Mouse (Mus musculus): Measurements from ENCODE around the gene Scnn1a.

The Scnn1a gene

GRCm38 (mm10) chr6:125342198-125342597 is 21.7 kb downstream of the Scnn1a start:
- no peak for DNase-seq (ENCODE audit: low spot score in 2 of 2)

GRCm38 (mm10) chr6:125344084-125344483 is 23.6 kb downstream of the Scnn1a start:
- no peak for DNase-seq (ENCODE audit: low spot score in 2 of 2)

- DNase-seq (ENCODE audit: low spot score in 2 of 2), result no peak
These were observed 24.4 kb downstream of the Scnn1a start for GRCm38 (mm10) chr6:125344866-125345265.

GRCm38 (mm10) chr6:125345625-125346024 is 25.2 kb downstream of the Scnn1a start:
- no peak for DNase-seq (ENCODE audit: low spot score in 2 of 2)

GRCm38 (mm10) chr6:125346029-125346428 is 25.6 kb downstream of the Scnn1a start:
- no peak for DNase-seq (ENCODE audit: low spot score in 2 of 2)

- no peak for DNase-seq (ENCODE audit: low spot score in 2 of 2)
These were observed 28.5 kb downstream of the Scnn1a start, which contains the start of gene Tnfrsf1a for GRCm38 (mm10) chr6:125348721-125349574. TSS of gene Tnfrsf1a (plus strand) at chr6:125349362.

- DNase-seq (ENCODE audit: low spot score in 2 of 2), result no peak
These were observed 29.2 kb downstream of the Scnn1a start for GRCm38 (mm10) chr6:125349575-125350230.

- no peak for DNase-seq (ENCODE audit: low spot score in 2 of 2)
These were observed 30.0 kb downstream of the Scnn1a start for GRCm38 (mm10) chr6:125350231-125350994.

GRCm38 (mm10) chr6:125350995-125351324 is 30.5 kb downstream of the Scnn1a start:
- no peak for DNase-seq (ENCODE audit: low spot score in 2 of 2)

- DNase-seq (ENCODE audit: low spot score in 2 of 2), result no peak
These were observed 31.0 kb downstream of the Scnn1a start for GRCm38 (mm10) chr6:125351368-125352045.

- no peak for DNase-seq (ENCODE audit: low spot score in 2 of 2)
These were observed 31.6 kb downstream of the Scnn1a start for GRCm38 (mm10) chr6:125352046-125352384.

GRCm38 (mm10) chr6:125352811-125353210 is 32.4 kb downstream of the Scnn1a start:
- DNase-seq (ENCODE audit: low spot score in 2 of 2), result no peak

GRCm38 (mm10) chr6:125353221-125353620 is 32.8 kb downstream of the Scnn1a start:
- no peak for DNase-seq (ENCODE audit: low spot score in 2 of 2)

- no peak for DNase-seq (ENCODE audit: low spot score in 2 of 2)
These were observed 33.2 kb downstream of the Scnn1a start for GRCm38 (mm10) chr6:125353655-125354054.

GRCm38 (mm10) chr6:125354352-125355151 is 34.1 kb downstream of the Scnn1a start:
- DNase-seq (ENCODE audit: low spot score in 2 of 2), result no peak

GRCm38 (mm10) chr6:125355197-125355741 is 34.8 kb downstream of the Scnn1a start:
- no peak for DNase-seq (ENCODE audit: low spot score in 2 of 2)

- DNase-seq (ENCODE audit: low spot score in 2 of 2), result no peak
These were observed 35.8 kb downstream of the Scnn1a start for GRCm38 (mm10) chr6:125356264-125356663.

- DNase-seq (ENCODE audit: low spot score in 2 of 2), result no peak
These were observed 36.9 kb downstream of the Scnn1a start for GRCm38 (mm10) chr6:125357334-125357733.

GRCm38 (mm10) chr6:125359999-125360398 is 39.5 kb downstream of the Scnn1a start:
- no peak for DNase-seq (ENCODE audit: low spot score in 2 of 2)

- no peak for DNase-seq (ENCODE audit: low spot score in 2 of 2)
These were observed 40.4 kb downstream of the Scnn1a start for GRCm38 (mm10) chr6:125360846-125361245.
